Mouse (Mus musculus): ENCODE measurements around the gene Kdm4d. TPM values are rescaled to one million over a fixed set of nuclear protein-coding genes. Genes with fewer than 3 reads are reported as not detected.
"Not testable (repeated sequence)": the region's sequence is repeated elsewhere in the genome, so short reads cannot be mapped to it uniquely, and the experiment has no call there.

Gene Kdm4d
- polyA plus RNA-seq, 1 experiment = not detected

- TF ChIP-seq CTCF (IDR thresholded peaks at IDR 0.05; ENCODE audit: borderline replicate concordance, insufficient read depth, low read length) (no peak), POLR2A (IDR thresholded peaks at IDR 0.05; ENCODE audit: low read depth, low read length) (no peak)
- Histone ChIP-seq H3K4me3 (ENCODE audit: insufficient read depth, low read length) (no peak overlapping the region), H3K4me1 (ENCODE audit: control insufficient read depth, insufficient read depth, low read length) (no peaks in the 10 kb centered on the region), H3K27ac (ENCODE audit: insufficient read depth, low read length) (no peak overlapping the region)
These were observed 44.0 kb downstream of the Kdm4d start for GRCm38 (mm10) chr9:14456320-14456719.

- H3K4me3 ChIP-seq (ENCODE audit: insufficient read depth, low read length); H3K27ac ChIP-seq (ENCODE audit: insufficient read depth, low read length); H3K4me1 ChIP-seq (ENCODE audit: control insufficient read depth, insufficient read depth, low read length): not testable (repeated sequence)
These were observed 49.2 kb downstream of the Kdm4d start for GRCm38 (mm10) chr9:14451120-14451519.

GRCm38 (mm10) chr9:14447086-14447485, 53.2 kb downstream of the Kdm4d start:
- H3K27ac ChIP-seq (ENCODE audit: insufficient read depth, low read length); H3K4me3 ChIP-seq (ENCODE audit: insufficient read depth, low read length): not testable (repeated sequence)

GRCm38 (mm10) chr9:14440347-14440746, 59.9 kb downstream of the Kdm4d start:
- H3K4me3 ChIP-seq (ENCODE audit: insufficient read depth, low read length) = no peak overlapping the region
- no peaks in the 10 kb centered on the region for H3K4me1 ChIP-seq (ENCODE audit: control insufficient read depth, insufficient read depth, low read length)
- TF ChIP-seq CTCF (IDR thresholded peaks at IDR 0.05; ENCODE audit: borderline replicate concordance, insufficient read depth, low read length) = no peak
- no peak for TF ChIP-seq POLR2A (IDR thresholded peaks at IDR 0.05; ENCODE audit: low read depth, low read length)
- H3K27ac ChIP-seq (ENCODE audit: insufficient read depth, low read length) = no peak overlapping the region

More at GRCm38 (mm10) chr9:14447086-14447485, 53.2 kb downstream of the Kdm4d start:
- H3K4me1 ChIP-seq (ENCODE audit: control insufficient read depth, insufficient read depth, low read length) = not testable (repeated sequence)

GRCm38 (mm10) chr9:14433252-14433939, 66.9 kb downstream of the Kdm4d start:
- TF ChIP-seq CTCF (IDR thresholded peaks at IDR 0.05; ENCODE audit: borderline replicate concordance, insufficient read depth, low read length) = no peak
- no peak for TF ChIP-seq POLR2A (IDR thresholded peaks at IDR 0.05; ENCODE audit: low read depth, low read length)

More at GRCm38 (mm10) chr9:14433252-14433939, 66.9 kb downstream of the Kdm4d start:
- Histone ChIP-seq H3K27ac (ENCODE audit: insufficient read depth, low read length) (no peak overlapping the region), H3K4me1 (ENCODE audit: control insufficient read depth, insufficient read depth, low read length) (no peaks in the 10 kb centered on the region), H3K4me3 (ENCODE audit: insufficient read depth, low read length) (no peak overlapping the region)

Other genes starting within 250 kb of the Kdm4d start
- gene Sesn3, start 225.4 kb downstream of the Kdm4d start, polyA plus RNA-seq (2011; ENCODE audit: insufficient read length, low read depth, missing spikeins) = 42.2 and 66.5 TPM in 2 replicates
- gene Endod1, start 119.0 kb downstream of the Kdm4d start, polyA plus RNA-seq (2011; ENCODE audit: insufficient read length, low read depth, missing spikeins) = 11.7 and 13.0 TPM in 2 replicates
- gene Cwc15, start 135 bp upstream of the Kdm4d start, polyA plus RNA-seq (2011; ENCODE audit: insufficient read length, low read depth, missing spikeins) = 133 and 144 TPM in 2 replicates
- 61.2 and 63.1 TPM in 2 replicates for gene Amotl1, start 144.6 kb upstream of the Kdm4d start, polyA plus RNA-seq (2011; ENCODE audit: insufficient read length, low read depth, missing spikeins)
- not detected in 2 replicates for gene Piwil4, start 240.3 kb upstream of the Kdm4d start, polyA plus RNA-seq (2011; ENCODE audit: insufficient read length, low read depth, missing spikeins)